Mouse (Mus musculus): Measurements from ENCODE around the gene Pum1.

DNA sequence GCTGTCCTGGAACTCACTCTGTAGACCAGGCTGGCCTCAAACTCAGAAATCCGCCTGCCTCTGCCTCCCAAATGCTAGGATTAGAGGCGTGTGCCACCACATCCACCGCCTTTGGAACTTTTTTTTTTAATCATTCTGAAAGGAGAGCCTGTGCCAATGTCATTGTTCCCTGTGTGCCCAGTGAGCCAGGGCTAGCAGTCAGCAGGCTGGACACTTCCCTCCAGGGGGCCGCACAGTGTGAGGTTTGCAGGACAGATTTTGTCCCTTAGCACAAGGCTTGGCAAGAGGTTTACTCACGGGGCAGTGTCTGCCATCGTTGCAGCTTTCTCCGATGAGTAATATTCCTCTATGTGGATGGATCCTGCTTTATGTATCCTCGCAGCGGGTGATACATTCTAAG lies 143.6 kb downstream of the Pum1 start:
- no peak for TF ChIP-seq CTCF (IDR thresholded peaks at IDR 0.05; ENCODE audit: low read depth)
- no peak for TF ChIP-seq EP300 (IDR thresholded peaks at IDR 0.05; ENCODE audit: low read depth)
